Mouse (Mus musculus) adipocyte (in vitro differentiated cells): ENCODE results near the gene Tctn1.

Experiments
- DNase-seq: peaks from one replicate; pipeline ENCODE4 v3.0.0-alpha.2; 2016; ENCODE audit warnings: low spot score

The Tctn1 gene

DNA sequence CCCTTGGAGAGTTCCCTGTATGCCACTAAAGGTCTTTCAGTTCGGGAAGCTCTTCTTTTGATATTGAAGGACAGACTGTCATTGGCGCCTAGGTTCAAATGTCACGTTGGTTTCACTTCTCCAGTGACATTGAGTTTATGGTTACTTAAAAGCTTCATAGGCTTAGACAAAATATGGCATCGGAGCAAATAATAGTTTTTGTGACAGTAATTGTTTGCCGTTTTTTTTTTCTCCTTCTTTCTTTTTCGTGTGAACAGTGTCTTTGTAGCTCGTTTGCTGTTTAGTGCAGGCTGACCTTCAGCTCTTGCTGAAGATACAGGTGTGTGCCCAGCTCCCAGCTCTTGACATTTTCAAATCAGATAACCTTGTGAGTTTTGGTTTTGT is 21.5 kb upstream of the Tctn1 start:
- DNase-seq: no peak

DNA sequence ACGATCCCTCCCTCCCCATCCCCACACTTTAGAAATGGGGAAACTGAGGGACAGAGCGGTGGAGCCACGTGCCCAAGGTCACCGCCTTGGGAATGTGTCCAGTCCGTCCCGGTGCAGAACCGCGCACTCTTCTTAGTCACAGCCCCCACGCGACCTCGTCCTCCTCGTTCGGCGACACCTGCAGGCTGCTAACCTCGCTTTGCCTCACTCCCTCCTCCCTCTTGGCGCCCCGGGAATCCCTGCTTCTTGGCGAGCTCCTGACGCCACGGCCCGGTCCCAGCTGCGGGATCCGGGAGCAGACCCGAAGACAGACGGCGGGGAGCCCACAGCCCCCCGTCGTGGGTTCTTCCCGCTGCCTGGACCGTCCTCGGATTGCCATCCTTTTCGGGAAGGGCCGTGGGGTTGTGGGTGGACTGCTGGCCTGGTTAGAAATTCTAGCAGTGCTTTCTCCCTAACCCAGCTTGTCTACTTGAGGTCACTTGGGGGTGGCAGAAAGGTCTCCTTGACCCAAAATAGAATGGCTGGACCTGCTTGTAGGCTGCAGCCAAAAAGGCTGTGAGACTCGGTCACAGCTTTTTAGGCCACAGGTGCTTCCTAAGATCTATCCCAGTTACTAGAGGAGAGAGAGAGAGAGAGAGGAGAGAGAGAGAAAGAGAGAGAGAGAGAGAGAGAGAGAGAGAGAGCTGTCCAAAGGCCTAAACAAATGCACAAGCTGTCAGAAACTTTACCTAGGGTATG is 20.9 kb upstream of the Tctn1 start:
- peak; percentile 38 for DNase-seq

GRCm38 (mm10) chr5:122284183-122285028 is 20.1 kb upstream of the Tctn1 start, which contains the start of gene Pptc7:
TSS of gene Pptc7 (plus strand) at chr5:122284365.
- peak; percentile 93 for DNase-seq

DNA sequence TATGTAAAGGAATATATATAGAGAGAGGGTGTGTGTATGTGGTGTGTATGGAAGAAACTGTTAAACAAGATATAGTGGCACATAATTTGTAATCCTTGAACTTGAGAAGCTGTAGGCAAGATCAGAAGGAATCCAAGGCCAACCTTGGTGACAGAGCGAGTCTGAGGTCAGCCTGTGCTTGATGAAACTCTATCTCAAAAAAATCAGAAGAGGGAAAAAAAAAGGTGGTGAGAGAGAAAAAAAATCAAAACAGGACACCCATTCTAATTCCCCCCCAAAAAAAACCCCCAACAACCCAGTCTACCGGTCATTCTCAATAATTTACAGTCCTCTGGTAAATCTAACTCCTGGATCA is 19.5 kb upstream of the Tctn1 start:
- no peak for DNase-seq

DNA sequence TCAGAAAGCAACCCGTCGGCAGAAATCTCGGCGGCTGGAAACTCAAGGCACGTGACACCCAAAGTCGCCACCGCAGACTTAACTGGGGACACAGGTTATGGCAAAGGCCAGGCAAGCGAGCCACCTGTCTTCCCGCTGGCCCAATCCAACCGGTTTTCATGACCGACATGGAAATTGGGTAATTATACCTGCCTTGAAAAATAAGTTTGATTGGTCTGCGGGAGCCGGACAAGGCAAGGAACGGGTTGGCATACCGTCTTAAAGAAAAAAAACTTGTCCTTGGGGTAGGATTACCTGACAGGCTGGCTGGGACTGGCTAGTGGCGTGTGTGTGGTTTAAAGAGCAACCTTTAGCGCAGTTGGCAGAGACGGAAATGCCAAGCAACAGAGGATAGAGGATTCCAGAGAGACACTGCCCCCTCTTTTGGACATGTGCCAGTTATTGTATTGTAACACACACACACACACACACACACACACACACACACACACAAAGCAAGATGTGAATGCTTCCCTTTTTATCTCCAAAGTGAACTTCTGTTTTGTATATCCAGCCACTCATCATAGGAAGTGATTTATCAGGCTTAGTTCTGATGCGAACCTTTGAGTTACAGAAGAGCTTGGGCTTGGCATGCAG is 16.7 kb upstream of the Tctn1 start:
- DNase-seq: no peak

DNA sequence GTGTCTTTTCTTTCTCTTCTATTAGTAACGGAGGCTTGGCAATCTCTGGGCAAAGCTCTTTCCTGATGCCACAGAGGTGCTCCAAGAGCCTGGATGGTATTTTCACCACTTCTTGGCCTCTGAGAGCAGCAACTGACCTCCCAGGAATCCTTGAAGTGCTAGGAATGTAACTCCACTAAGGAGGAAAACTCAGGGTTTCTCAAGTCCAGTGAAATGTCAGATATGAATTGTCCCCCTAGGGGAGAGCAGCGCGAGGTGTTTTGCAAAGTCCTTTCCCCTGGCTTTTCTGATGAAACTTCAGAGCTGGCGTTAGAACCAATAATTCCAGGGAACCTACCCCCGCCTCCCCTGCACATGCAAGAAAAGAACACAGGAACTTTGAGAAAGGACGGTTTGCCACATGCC is 16.2 kb upstream of the Tctn1 start:
- no peak for DNase-seq

DNA sequence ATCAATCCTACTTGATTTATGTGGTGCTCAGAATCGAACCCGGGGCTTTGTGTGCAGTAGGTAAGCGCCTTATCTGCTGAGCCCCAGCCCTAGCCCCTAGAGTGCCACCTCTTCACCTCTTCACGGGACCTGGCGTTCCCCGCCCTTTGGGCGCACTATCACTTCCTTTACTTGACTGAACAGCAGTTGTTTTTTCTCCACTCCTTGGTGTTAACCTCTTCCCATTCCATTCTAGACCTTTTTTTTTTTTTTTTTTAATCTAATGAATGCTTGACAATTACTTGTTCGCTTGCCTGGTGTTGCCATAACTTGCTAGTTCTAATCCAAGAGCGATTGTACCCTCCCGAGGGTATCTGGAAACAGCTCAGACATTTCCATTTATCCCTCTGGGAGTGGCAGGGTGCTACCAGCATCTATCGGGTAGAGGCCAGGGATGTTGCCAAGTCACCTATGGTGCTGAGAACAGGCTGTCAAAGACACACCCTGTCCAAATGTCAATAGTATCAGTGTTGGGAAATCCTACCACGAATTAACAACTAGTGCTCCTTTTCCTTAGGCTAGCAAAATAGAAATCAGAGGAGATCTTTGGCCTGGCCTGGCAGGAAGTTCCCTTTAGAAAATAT is 15.7 kb upstream of the Tctn1 start:
- no peak for DNase-seq

GRCm38 (mm10) chr5:122278946-122279345 is 14.7 kb upstream of the Tctn1 start:
- DNase-seq: no peak

GRCm38 (mm10) chr5:122274785-122275184 is 10.5 kb upstream of the Tctn1 start:
- no peak for DNase-seq

GRCm38 (mm10) chr5:122272821-122273220 is 8.6 kb upstream of the Tctn1 start:
- DNase-seq: no peak

GRCm38 (mm10) chr5:122268858-122269604 is 4.8 kb upstream of the Tctn1 start:
- DNase-seq: no peak

DNA sequence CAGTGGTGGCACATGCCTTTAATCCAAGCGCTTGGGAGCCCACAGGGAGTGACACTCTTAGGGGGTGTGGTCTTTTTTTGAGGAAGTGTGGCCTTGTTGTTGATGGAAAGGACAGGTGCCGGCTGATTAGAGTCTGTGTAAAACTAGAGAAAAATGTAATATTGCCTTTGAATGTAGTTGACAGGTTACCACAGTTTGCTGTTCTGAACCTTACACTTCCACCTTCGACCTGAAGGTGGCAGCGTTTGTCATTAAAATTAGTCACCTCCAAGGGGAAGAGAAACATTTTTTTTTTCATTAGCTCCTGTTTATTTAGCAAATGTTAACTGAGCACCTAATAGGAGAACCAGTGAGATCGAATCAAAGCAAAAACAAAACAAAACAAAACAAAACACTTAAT is 3.6 kb upstream of the Tctn1 start:
- DNase-seq: peak; percentile 88

DNA sequence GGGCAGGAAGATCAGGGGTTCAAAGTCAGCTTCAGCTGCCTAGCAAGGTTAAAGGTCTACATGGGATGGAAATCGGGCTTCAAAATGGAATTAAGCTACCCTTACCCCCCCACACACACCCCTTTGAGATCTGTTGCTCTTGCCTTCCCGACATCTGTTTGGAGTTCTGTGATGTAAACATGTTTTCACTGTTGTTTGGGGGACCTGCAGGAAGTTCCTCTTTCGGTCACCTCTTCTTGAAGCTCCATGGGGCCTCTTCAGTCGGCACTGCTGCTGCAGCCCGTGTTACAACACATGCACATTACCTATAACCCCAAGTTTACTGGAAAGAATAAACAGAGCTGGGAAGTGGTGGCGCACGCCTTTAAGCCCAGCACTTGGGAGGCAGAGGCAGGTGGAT is 2.9 kb upstream of the Tctn1 start:
- no peak for DNase-seq

DNA sequence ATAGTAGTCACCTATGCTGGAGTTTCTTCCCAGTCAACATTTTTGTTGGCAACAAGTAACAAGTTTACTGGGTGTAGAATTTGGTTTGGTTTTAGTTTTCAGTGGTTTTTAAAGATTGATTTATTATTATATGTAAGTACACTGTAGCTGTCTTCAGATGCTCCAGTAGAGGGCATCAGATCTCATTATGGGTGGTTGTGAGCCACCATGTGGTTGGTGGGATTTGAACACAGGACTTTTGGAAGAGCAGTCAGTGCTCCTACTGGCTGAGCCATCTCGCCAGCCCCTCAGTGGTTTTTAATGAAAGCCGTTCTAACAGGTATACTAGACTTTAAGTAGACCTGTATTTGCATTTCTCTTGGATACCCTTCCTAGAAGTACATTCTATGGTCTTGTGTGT is 1.7 kb upstream of the Tctn1 start:
- DNase-seq: no peak

- peak; percentile 44 for DNase-seq
Measured at GRCm38 (mm10) chr5:122265187-122265586, 927 bp upstream of the Tctn1 start.

- DNase-seq: no peak
Measured at GRCm38 (mm10) chr5:122262104-122262503, 2.2 kb downstream of the Tctn1 start.

DNA sequence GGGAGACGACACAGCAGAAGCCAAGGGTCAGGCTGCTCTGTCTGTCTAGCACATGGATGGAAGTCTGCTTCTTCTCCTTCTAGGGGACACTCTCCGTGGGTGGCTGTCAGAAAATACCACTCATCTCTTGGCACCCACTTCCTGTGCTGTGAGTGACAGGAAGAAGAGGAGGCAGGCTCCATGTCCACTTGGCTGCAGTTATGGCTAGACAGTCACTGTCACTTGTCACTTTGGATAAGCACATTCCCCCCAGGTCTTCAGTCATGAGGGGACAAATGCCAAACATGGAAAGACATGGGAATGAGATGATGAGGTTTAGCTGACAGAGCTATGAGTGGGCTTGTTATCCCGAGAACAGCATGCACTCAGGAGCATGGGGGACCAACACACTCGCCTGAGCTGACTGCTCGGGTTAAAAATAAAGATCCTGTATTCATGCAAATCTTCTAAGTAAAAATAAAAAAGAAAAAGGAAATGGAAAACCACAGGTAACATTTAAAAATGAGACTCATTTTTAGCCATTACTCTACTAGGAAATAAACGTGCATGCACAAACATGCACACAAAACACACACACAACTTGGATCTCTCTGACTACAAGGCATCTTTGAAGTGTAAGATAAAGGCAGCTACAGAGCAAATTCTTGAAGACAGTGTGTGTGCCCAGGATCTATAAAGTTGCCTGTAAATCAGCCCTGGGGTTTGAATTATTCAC is 6.1 kb downstream of the Tctn1 start:
- no peak for DNase-seq

DNA sequence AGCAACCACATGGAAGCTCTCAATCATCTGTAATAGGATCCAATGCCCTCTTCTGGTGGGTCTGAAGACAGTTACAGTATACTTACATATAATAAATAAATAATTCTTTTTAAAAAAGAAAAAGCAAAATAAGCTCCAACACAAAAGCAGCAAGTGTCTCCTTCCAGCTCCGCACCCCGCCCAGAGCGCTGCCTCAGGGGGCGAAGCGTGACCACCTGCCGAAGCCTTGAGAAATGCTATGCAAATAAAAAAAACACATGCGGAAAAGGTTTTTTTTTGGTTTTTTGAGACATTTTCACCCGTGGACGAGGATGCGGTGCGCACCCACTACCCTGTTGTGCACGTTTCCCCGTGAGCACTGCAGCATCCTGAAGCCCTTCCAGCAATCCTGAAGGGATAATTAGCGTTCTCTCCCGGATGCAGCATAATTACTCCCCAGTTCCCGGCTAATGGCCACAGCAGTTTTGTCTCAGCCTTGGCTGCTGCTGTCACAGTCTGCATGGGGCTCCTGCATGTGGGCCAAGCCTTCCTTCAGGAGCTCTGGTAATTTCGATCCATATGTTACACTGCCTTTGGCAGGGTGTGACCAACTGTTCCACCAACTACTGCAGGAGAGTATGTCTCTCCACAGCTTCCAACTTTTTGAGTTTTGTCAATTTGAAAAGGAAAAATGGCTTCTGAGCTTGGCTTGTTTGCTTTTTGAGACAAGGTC is 12.2 kb downstream of the Tctn1 start:
- DNase-seq: no peak

DNA sequence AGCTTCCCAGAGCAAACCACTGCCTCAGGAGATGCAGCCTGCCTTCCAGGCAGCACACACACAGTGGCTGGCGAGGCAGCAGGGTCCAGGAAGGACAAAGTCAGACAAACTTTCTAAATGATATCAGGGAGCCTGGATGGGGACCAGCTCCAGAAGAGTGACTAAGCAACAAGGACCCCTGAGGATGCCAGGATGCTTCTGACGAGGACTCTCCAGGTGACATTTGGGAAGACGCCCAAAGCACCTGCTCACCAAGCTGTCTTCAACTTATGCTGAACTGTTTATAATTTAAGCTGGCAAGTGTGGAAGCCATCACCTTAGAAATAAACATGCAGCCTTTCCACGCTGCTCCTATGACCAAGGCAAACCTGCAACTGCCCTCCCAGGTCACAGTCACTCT is 15.0 kb downstream of the Tctn1 start:
- DNase-seq: no peak

DNA sequence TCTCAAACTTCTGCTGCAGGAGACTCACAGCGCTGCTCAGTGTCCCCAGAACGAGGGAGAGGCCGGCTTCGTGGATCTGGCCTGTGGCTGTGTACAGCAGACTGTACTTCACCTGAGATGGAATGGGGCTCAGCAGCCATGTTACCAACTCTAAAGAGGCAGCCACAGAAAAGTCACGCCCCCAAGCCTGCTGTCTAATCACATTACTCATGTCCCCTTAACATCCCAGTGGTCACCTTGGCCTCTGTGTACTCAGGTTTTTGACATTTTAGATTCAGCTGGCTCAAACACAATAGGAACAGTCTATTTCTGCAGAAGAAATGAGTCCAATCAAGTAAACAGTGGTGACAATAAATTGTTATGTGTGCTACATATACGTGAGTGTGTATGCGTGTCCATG is 16.3 kb downstream of the Tctn1 start:
- DNase-seq: no peak

DNA sequence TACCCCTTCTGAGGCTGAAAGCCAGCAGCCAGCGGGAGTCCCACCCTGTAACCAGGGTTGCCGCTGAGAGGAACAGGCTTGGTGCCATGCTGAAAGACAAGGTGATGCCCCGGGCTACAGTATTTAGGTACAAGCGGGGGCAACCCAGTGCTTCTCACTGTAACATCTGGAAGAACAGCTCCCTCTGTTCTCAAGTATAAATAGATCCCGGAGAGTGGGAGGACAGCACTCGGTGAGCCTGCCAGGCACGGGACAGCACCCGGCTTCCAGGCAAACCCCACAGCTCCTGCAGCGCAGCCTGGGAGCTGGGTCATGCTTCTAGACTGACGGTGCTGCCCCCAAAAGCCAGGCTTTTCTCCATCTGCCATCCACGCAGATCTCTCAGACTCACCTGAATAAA is 16.7 kb downstream of the Tctn1 start:
- DNase-seq: no peak
